In the genomic region with DNA sequence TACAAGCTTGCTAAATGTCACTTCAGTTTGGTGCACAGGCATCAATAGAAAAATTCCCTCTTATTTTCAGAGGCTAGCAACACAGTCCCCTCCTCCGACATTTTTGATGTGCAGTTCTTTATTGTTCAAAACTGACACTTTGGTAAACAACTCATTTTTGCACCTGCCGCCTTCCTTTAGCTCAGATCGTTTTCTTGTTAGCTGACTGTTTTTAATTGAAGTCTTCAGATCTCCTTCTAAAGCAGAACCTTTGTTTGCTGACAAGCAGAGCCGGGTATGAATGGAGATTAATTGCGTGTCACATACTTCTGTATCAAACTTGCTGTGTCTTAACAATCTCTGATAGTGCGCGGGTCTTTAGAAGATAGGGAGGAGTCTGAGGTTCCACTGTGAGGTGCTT, we compare ENCODE assay signal across 17 mouse cellular contexts. TPM values are rescaled to one million over a fixed set of nuclear protein-coding genes. Genes with fewer than 3 reads are reported as not detected.
A peak's percentile ranks its signal among the peaks of the same experiment; 100 is the strongest.
DNase-seq lines count a peak whose midpoint lies in the region; ATAC-seq and TF ChIP-seq lines count a peak whose summit lies in the region.
"Had no signal": no experiment of that assay in that cellular context is flagged by ENCODE, and none has a peak within 500 bp of the region (broad histone marks: within the 10 kb centered on the region; RNA-seq: fewer than 3 reads in every experiment).

No protein-coding gene starts in this region.

- no peak overlapping the region for H3K9ac ChIP-seq in heart, postnatal 0 days (replicated peaks; ENCODE audit: low read depth, low read length)
- H3K9ac ChIP-seq in heart, embryonic 12.5 days: no peak overlapping the region
- no peak overlapping the region for H3K9ac ChIP-seq in midbrain, embryonic 13.5 days (replicated peaks)
- no peak overlapping the region for H3K9ac ChIP-seq in midbrain, postnatal 0 days (replicated peaks; ENCODE audit: low read length, poor library complexity, severe bottlenecking)
- H3K9ac ChIP-seq in MEL (ENCODE audit: control insufficient read depth, low read depth, low read length, poor library complexity, severe bottlenecking): no peak overlapping the region
- H3K9ac ChIP-seq: hindbrain, embryonic 12.5 days; stomach, embryonic 15.5 days had no signal

- 50% methylated on average over 7 of the region's 7 CpGs for WGBS in heart, postnatal 0 days
- WGBS in heart, embryonic 12.5 days: 53% methylated on average over 7 of the region's 7 CpGs
- 32% methylated on average over 7 of the region's 7 CpGs for WGBS in midbrain, embryonic 13.5 days
- 29% methylated on average over 7 of the region's 7 CpGs for WGBS in midbrain, postnatal 0 days

- H3K79me2 ChIP-seq in MEL (ENCODE audit: control insufficient read depth, insufficient read depth, low read length, poor library complexity): no peaks in the 10 kb centered on the region

- ATAC-seq in heart, postnatal 0 days (ENCODE audit: insufficient read depth, low read depth): no peak
- ATAC-seq in heart, embryonic 12.5 days (ENCODE audit: insufficient number of reproducible peaks, low FRiP score): no peak
- no peak for ATAC-seq in midbrain, embryonic 13.5 days
- ATAC-seq in midbrain, postnatal 0 days (ENCODE audit: low FRiP score): no peak
- ATAC-seq in erythroid progenitor cell, adult 5-6 weeks (replicated peaks; ENCODE audit: low FRiP score, poor library complexity, severe bottlenecking): no peak

- no peak for TF ChIP-seq POLR2A in MEL (IDR thresholded peaks at IDR 0.05; ENCODE audit: control insufficient read depth in 1 of 2, insufficient read depth in 1 of 2, low read depth in 1 of 2, low read length in 2 of 2, poor library complexity in 1 of 2)

- H3K4me3 ChIP-seq in heart, postnatal 0 days (ENCODE audit: low read depth, low read length): peak overlapping the region; percentile 7; the same call in 1 of the 2 replicates
- H3K4me3 ChIP-seq in heart, embryonic 12.5 days: no peak overlapping the region
- H3K4me3 ChIP-seq in midbrain, embryonic 13.5 days (replicated peaks): no peak overlapping the region
- no peak overlapping the region for H3K4me3 ChIP-seq in midbrain, postnatal 0 days (ENCODE audit: low read depth, low read length)
- no peak overlapping the region for H3K4me3 ChIP-seq in MEL (ENCODE audit: control insufficient read depth in 1 of 2, insufficient read depth in 1 of 2, low read depth in 2 of 2, low read length in 2 of 2)
- H3K4me3 ChIP-seq: gastrocnemius, adult 2 months; heart, embryonic 10.5 days; hindbrain, embryonic 12.5 days; midbrain, embryonic 10.5 days; stomach, embryonic 15.5 days had no signal

- no peak overlapping the region for H3K4me2 ChIP-seq in heart, postnatal 0 days (ENCODE audit: low read depth, low read length)
- H3K4me2 ChIP-seq in heart, embryonic 12.5 days: no peak overlapping the region
- H3K4me2 ChIP-seq in midbrain, embryonic 13.5 days (replicated peaks): no peak overlapping the region
- no peak overlapping the region for H3K4me2 ChIP-seq in midbrain, postnatal 0 days (ENCODE audit: low read depth, low read length, poor library complexity, severe bottlenecking)
- H3K4me2 ChIP-seq: hindbrain, embryonic 12.5 days; stomach, embryonic 15.5 days had no signal

- TF ChIP-seq EP300 in heart, postnatal 0 days (IDR thresholded peaks at IDR 0.05; ENCODE audit: low read depth): no peak
- no peak for TF ChIP-seq EP300 in MEL (IDR thresholded peaks at IDR 0.05; ENCODE audit: low read depth in 1 of 2, low read length in 2 of 2)

- H3K27me3 ChIP-seq in heart, postnatal 0 days (ENCODE audit: control insufficient read depth, insufficient read depth, low read length): peaks cover 57% of the 10 kb centered on the region
- peaks cover 56% of the 10 kb centered on the region for H3K27me3 ChIP-seq in heart, embryonic 12.5 days (replicated peaks)
- peaks cover 19% of the 10 kb centered on the region for H3K27me3 ChIP-seq in midbrain, embryonic 13.5 days
- 0 out of 2 replicates have a peak, but pooled peaks cover 3% of the 10 kb centered on the region for H3K27me3 ChIP-seq in midbrain, postnatal 0 days (ENCODE audit: insufficient read depth, low read length)
- peaks cover 4 to 7% of the 10 kb centered on the region in 2 experiments; a peak in 3 of 4 replicates for H3K27me3 ChIP-seq in MEL (ENCODE audit: control insufficient read depth in 1 of 2, insufficient read depth in 2 of 2, low read length in 2 of 2)

- TF ChIP-seq RAD21 in MEL (IDR thresholded peaks at IDR 0.05; ENCODE audit: low read depth, low read length): no peak

- H3K4me1 ChIP-seq in heart, postnatal 0 days (ENCODE audit: control insufficient read depth, insufficient read depth): 0 out of 2 replicates have a peak, but pooled peaks cover 6% of the 10 kb centered on the region
- H3K4me1 ChIP-seq in heart, embryonic 12.5 days (replicated peaks): peaks cover 25% of the 10 kb centered on the region
- H3K4me1 ChIP-seq in midbrain, embryonic 13.5 days (replicated peaks): peaks cover 42% of the 10 kb centered on the region
- H3K4me1 ChIP-seq in midbrain, postnatal 0 days (ENCODE audit: insufficient read depth, low read length): peaks cover 13% of the 10 kb centered on the region; the same call in 1 of the 2 replicates
- peaks cover 7 to 9% of the 10 kb centered on the region in 2 experiments for H3K4me1 ChIP-seq in MEL (ENCODE audit: control insufficient read depth in 1 of 2, insufficient read depth in 2 of 2, low read length in 2 of 2)

- TF ChIP-seq CTCF in heart, postnatal 0 days (IDR thresholded peaks at IDR 0.05; ENCODE audit: low read depth): no peak
- TF ChIP-seq CTCF in midbrain, postnatal 0 days (IDR thresholded peaks at IDR 0.05): no peak
- no peak for TF ChIP-seq CTCF in MEL (IDR thresholded peaks at IDR 0.05 in 2 of 3, conservative IDR thresholded peaks at IDR 0.05 in 1 of 3; ENCODE audit: control insufficient read depth in 1 of 3, insufficient read depth in 1 of 3, low read depth in 2 of 3, low read length in 3 of 3, poor library complexity in 1 of 3, severe bottlenecking in 1 of 3)

- no peak for DNase-seq in heart, postnatal 0 days (ENCODE audit: low spot score)
- DNase-seq in midbrain, postnatal 0 days (ENCODE audit: low spot score): no peak
- peak; percentile 7 for DNase-seq in MEL (ENCODE audit: low read depth, low spot score)
- peak; percentile 5 for DNase-seq in brain, adult 2 months (ENCODE audit: low read depth, low spot score)
- DNase-seq: cerebellum, adult 9-10 months; gastrocnemius, adult 2 months; heart, postnatal 14 days; kidney, adult 2 months had no signal

- H3K27ac ChIP-seq in heart, postnatal 0 days (ENCODE audit: low read depth): no peak overlapping the region; the same call in 1 of the 2 replicates
- no peak overlapping the region for H3K27ac ChIP-seq in heart, embryonic 12.5 days (ENCODE audit: poor library complexity, severe bottlenecking)
- H3K27ac ChIP-seq in midbrain, embryonic 13.5 days: 0 out of 2 replicates have a peak overlapping the region, but pooled peaks have one; percentile 26
- no peak overlapping the region for H3K27ac ChIP-seq in midbrain, postnatal 0 days (ENCODE audit: low read depth, low read length)
- H3K27ac ChIP-seq in MEL (ENCODE audit: control insufficient read depth, low read depth, low read length): no peak overlapping the region
- H3K27ac ChIP-seq: gastrocnemius, adult 2 months; heart, embryonic 10.5 days; hindbrain, embryonic 12.5 days; kidney, postnatal 0 days; macrophage; midbrain, embryonic 10.5 days; stomach, embryonic 15.5 days had no signal

- no peaks in the 10 kb centered on the region for H3K36me3 ChIP-seq in heart, postnatal 0 days (replicated peaks; ENCODE audit: control insufficient read depth, insufficient read depth, low read length)
- H3K36me3 ChIP-seq in heart, embryonic 12.5 days: no peaks in the 10 kb centered on the region
- H3K36me3 ChIP-seq in midbrain, embryonic 13.5 days: no peaks in the 10 kb centered on the region
- H3K36me3 ChIP-seq in midbrain, postnatal 0 days (ENCODE audit: insufficient read depth, low read length): no peaks in the 10 kb centered on the region
- H3K36me3 ChIP-seq in MEL (ENCODE audit: control insufficient read depth in 1 of 2, insufficient read depth in 2 of 2, low read length in 2 of 2): peaks cover 0 to 14% of the 10 kb centered on the region in 2 experiments; a peak in 2 of 4 replicates
- H3K36me3 ChIP-seq: heart, embryonic 10.5 days; hindbrain, embryonic 12.5 days; midbrain, embryonic 10.5 days; stomach, embryonic 15.5 days had no signal

- no peaks in the 10 kb centered on the region for H3K9me3 ChIP-seq in heart, postnatal 0 days (replicated peaks; ENCODE audit: control insufficient read depth, low read length)
- no peaks in the 10 kb centered on the region for H3K9me3 ChIP-seq in heart, embryonic 12.5 days (replicated peaks)
- no peaks in the 10 kb centered on the region for H3K9me3 ChIP-seq in midbrain, embryonic 13.5 days
- H3K9me3 ChIP-seq in midbrain, postnatal 0 days (ENCODE audit: low read length): no peaks in the 10 kb centered on the region
- H3K9me3 ChIP-seq in MEL (replicated peaks; ENCODE audit: insufficient read depth, low read length): no peaks in the 10 kb centered on the region
- H3K9me3 ChIP-seq: heart, embryonic 10.5 days; hindbrain, embryonic 12.5 days; midbrain, embryonic 10.5 days; stomach, embryonic 15.5 days had no signal

TF ChIP-seq in MEL, 35 proteins besides CTCF, POLR2A, EP300 and RAD21 (continues in another document):
- TF ChIP-seq POLR2AphosphoS2 (IDR thresholded peaks at IDR 0.05; ENCODE audit: low read length) (no peak), NELFE (IDR thresholded peaks at IDR 0.05; ENCODE audit: low read depth, low read length) (no peak), E2F4 (IDR thresholded peaks at IDR 0.05; ENCODE audit: borderline replicate concordance, low read depth, low read length) (no peak), RCOR1 (IDR thresholded peaks at IDR 0.05; ENCODE audit: low read depth, low read length) (no peak), KAT2A (conservative IDR thresholded peaks at IDR 0.05; ENCODE audit: low read depth, low read length) (no peak), USF1 (IDR thresholded peaks at IDR 0.05; ENCODE audit: low read depth, low read length) (no peak), MEF2A (IDR thresholded peaks at IDR 0.05; ENCODE audit: extremely low read depth, insufficient replicate concordance, low read depth, low read length, poor library complexity, severe bottlenecking) (no peak)

RNA-seq across cellular contexts. Expression of a gene that starts 2.0 kb away (rescaled TPM):
- total RNA-seq in heart, postnatal 0 days (2014; rRNA removed; ENCODE audit: low replicate concordance): 4.4 TPM in 1 of 2 replicates, not detected in the other
- polyA plus RNA-seq in heart, postnatal 0 days (2015; fragmentation: Nextera tagmentation; extraction: Ambion mirVana): 0.11 TPM in 1 of 2 replicates, not detected in the other
- polyA plus RNA-seq in heart, embryonic 12.5 days (2016; fragmentation: Nextera tagmentation; extraction: Ambion mirVana): 0.50 and 0.60 TPM in 2 replicates
- polyA plus RNA-seq in midbrain, embryonic 13.5 days (2015; fragmentation: Nextera tagmentation; extraction: Ambion mirVana): 3.4 and 4.0 TPM in 2 replicates
- total RNA-seq in midbrain, postnatal 0 days (2014; rRNA removed): 1.0 and 2.8 TPM in 2 replicates
- 2.0 and 3.2 TPM in 2 replicates for polyA plus RNA-seq in midbrain, postnatal 0 days (2015; fragmentation: Nextera tagmentation; extraction: Ambion mirVana)
- total RNA-seq in MEL (2012; rRNA removed): not detected in 2 replicates
- polyA plus RNA-seq in MEL (2012; ENCODE audit: insufficient read depth in 1 of 2, insufficient read length in 2 of 2, low read depth in 1 of 2, low replicate concordance in 2 of 2, missing spikeins in 1 of 2): not detected
- 7.2 and 9.6 TPM in 2 replicates for total RNA-seq in erythroid progenitor cell, adult 5-6 weeks (2015; ENCODE audit: low replicate concordance)
- total RNA-seq in erythroid progenitor cell, adult 5-6 weeks (2017; ENCODE audit: low replicate concordance): 3.2 and 3.3 TPM in 2 replicates
- total RNA-seq: gastrocnemius, adult 2 months had no signal

Comparison
In these comparisons a context has a peak if more than half of its experiments do, and no peak if none do; other contexts are left out.
1. DNase-seq: peak in MEL (single experiment) and brain, adult 2 months (single experiment); none in heart, postnatal 0 days (single experiment) and midbrain, postnatal 0 days (single experiment).